ENCODE assay signal across 12 mouse cellular contexts in genomic region chr3:108212406-108212805, GRCm38 (mm10). TPM values are rescaled to one million over a fixed set of nuclear protein-coding genes. Genes with fewer than 3 reads are reported as not detected.
A peak's percentile ranks its signal among the peaks of the same experiment; 100 is the strongest.
DNase-seq lines count a peak whose midpoint lies in the region; ATAC-seq and TF ChIP-seq lines count a peak whose summit lies in the region.
"Had no signal": no experiment of that assay in that cellular context is flagged by ENCODE, and none has a peak within 500 bp of the region (broad histone marks: within the 10 kb centered on the region; RNA-seq: fewer than 3 reads in every experiment).

No protein-coding gene starts in this region.

- H3K4me2 ChIP-seq in kidney, postnatal 0 days (ENCODE audit: low read length) = no peak overlapping the region
- H3K4me2 ChIP-seq: embryonic facial prominence, embryonic 12.5 days; limb, embryonic 13.5 days had no signal

- H3K9me3 ChIP-seq in kidney, postnatal 0 days (replicated peaks; ENCODE audit: low read length) = no peaks in the 10 kb centered on the region
- H3K9me3 ChIP-seq: embryonic facial prominence, embryonic 12.5 days; limb, embryonic 13.5 days; neural tube, embryonic 12.5 days had no signal

- WGBS in cerebellum, adult 2 months = 62% methylated on average over 8 of the region's 8 CpGs
- WGBS in kidney, postnatal 0 days = 69% methylated on average over 8 of the region's 8 CpGs

- H3K4me1 ChIP-seq in cerebellum, adult 2 months (ENCODE audit: control insufficient read depth, insufficient read depth, low read length) = peaks cover 12% of the 10 kb centered on the region
- H3K4me1 ChIP-seq in cortical plate, adult 2 months (ENCODE audit: control insufficient read depth, insufficient read depth, low read length) = peaks cover 1% of the 10 kb centered on the region; the same call in 1 of the 2 replicates
- peaks cover 11% of the 10 kb centered on the region for H3K4me1 ChIP-seq in kidney, postnatal 0 days (replicated peaks; ENCODE audit: insufficient read depth, low read length)

- H3K27me3 ChIP-seq in cerebellum, adult 2 months (ENCODE audit: control insufficient read depth, insufficient read depth, low read length) = no peaks in the 10 kb centered on the region
- H3K27me3 ChIP-seq in kidney, postnatal 0 days (ENCODE audit: insufficient read depth, low read length) = no peaks in the 10 kb centered on the region
- H3K27me3 ChIP-seq: embryonic facial prominence, embryonic 12.5 days; limb, embryonic 13.5 days; neural tube, embryonic 12.5 days had no signal

- H3K27ac ChIP-seq in cerebellum, adult 2 months (ENCODE audit: insufficient read depth, low read length) = 0 out of 2 replicates have a peak overlapping the region, but pooled peaks have one; percentile 4
- peak overlapping the region; percentile 36; the same call in 1 of the 2 replicates for H3K27ac ChIP-seq in cortical plate, adult 2 months (ENCODE audit: insufficient read depth, low read length)
- H3K27ac ChIP-seq in kidney, postnatal 0 days = no peak overlapping the region
- H3K27ac ChIP-seq: embryonic facial prominence, embryonic 12.5 days; limb, embryonic 13.5 days; neural tube, embryonic 12.5 days had no signal

- no peak for TF ChIP-seq CTCF in cerebellum, adult 2 months (IDR thresholded peaks at IDR 0.05; ENCODE audit: borderline replicate concordance, insufficient read depth, low read depth, low read length)
- TF ChIP-seq CTCF in cortical plate, adult 2 months (IDR thresholded peaks at IDR 0.05; ENCODE audit: extremely low read depth, insufficient read depth, low read length) = no peak
- peak; percentile 28; the same call in 1 of the 2 replicates for TF ChIP-seq CTCF in kidney, postnatal 0 days (IDR thresholded peaks at IDR 0.05; ENCODE audit: low read depth)

- DNase-seq in kidney, adult 9 months = peak; percentile 75
- no peak for DNase-seq in kidney, postnatal 10 days
- DNase-seq in cerebellum, adult 2 months = peak; percentile 33 to 37
- peak; percentile 22 for DNase-seq in kidney, postnatal 0 days (ENCODE audit: low spot score)
- DNase-seq in right cerebral cortex, adult 18-20 months = no peak
- DNase-seq in spleen, adult 12 weeks (ENCODE audit: low spot score) = no peak
- DNase-seq: heart, adult 18-20 months; thymus, postnatal 4 days had no signal

- no peaks in the 10 kb centered on the region for H3K36me3 ChIP-seq in kidney, postnatal 0 days (ENCODE audit: insufficient read depth, low read length)

- no peak for TF ChIP-seq POLR2A in cerebellum, adult 2 months (IDR thresholded peaks at IDR 0.05; ENCODE audit: borderline replicate concordance, insufficient read depth, low read length)
- no peak for TF ChIP-seq POLR2A in cortical plate, adult 2 months (IDR thresholded peaks at IDR 0.05; ENCODE audit: extremely low read depth, insufficient read depth, low read length)

- H3K9ac ChIP-seq in kidney, postnatal 0 days (ENCODE audit: low read depth, low read length) = no peak overlapping the region
- H3K9ac ChIP-seq: embryonic facial prominence, embryonic 12.5 days; limb, embryonic 13.5 days; neural tube, embryonic 12.5 days had no signal

- H3K4me3 ChIP-seq in cerebellum, adult 2 months (replicated peaks; ENCODE audit: insufficient read depth, low read depth, low read length) = no peak overlapping the region
- H3K4me3 ChIP-seq in cortical plate, adult 2 months (ENCODE audit: insufficient read depth, low read length) = no peak overlapping the region
- H3K4me3 ChIP-seq in kidney, postnatal 0 days (replicated peaks; ENCODE audit: low read depth, low read length) = no peak overlapping the region
- H3K4me3 ChIP-seq: embryonic facial prominence, embryonic 12.5 days; limb, embryonic 13.5 days; neural tube, embryonic 12.5 days had no signal

- no peak for ATAC-seq in kidney, postnatal 0 days (replicated peaks; ENCODE audit: low FRiP score, low read depth)

RNA-seq across cellular contexts. Expression of gene Atxn7l2, which starts 1.7 kb away (rescaled TPM):
- polyA plus RNA-seq in cerebellum, adult 2 months (2012; rRNA removed) = 25.9 and 26.9 TPM in 2 replicates
- polyA plus RNA-seq in cortical plate, adult 2 months (2012; rRNA removed) = 36.5 and 43.0 TPM in 2 replicates
- polyA plus RNA-seq in kidney, postnatal 0 days (2015; fragmentation: Nextera tagmentation; extraction: Ambion mirVana) = 10.9 and 11.0 TPM in 2 replicates

RNA-seq across cellular contexts. Expression of gene Cyb561d1, which starts 11.4 kb away (rescaled TPM):
- polyA plus RNA-seq in cerebellum, adult 2 months (2012; rRNA removed) = 13.1 and 13.8 TPM in 2 replicates
- 15.0 and 16.9 TPM in 2 replicates for polyA plus RNA-seq in cortical plate, adult 2 months (2012; rRNA removed)
- polyA plus RNA-seq in kidney, postnatal 0 days (2015; fragmentation: Nextera tagmentation; extraction: Ambion mirVana) = 3.1 and 3.4 TPM in 2 replicates

RNA-seq across cellular contexts. Expression of gene Sypl2, which starts 14.0 kb away (rescaled TPM):
- polyA plus RNA-seq in cerebellum, adult 2 months (2012; rRNA removed) = 2.4 TPM in 2 replicates
- 2.1 and 2.7 TPM in 2 replicates for polyA plus RNA-seq in cortical plate, adult 2 months (2012; rRNA removed)
- 3.5 and 3.6 TPM in 2 replicates for polyA plus RNA-seq in kidney, postnatal 0 days (2015; fragmentation: Nextera tagmentation; extraction: Ambion mirVana)

RNA-seq across cellular contexts. Expression of gene Amigo1, which starts 26.3 kb away (rescaled TPM):
- polyA plus RNA-seq in cerebellum, adult 2 months (2012; rRNA removed) = 50.8 and 53.5 TPM in 2 replicates
- 43.7 and 49.2 TPM in 2 replicates for polyA plus RNA-seq in cortical plate, adult 2 months (2012; rRNA removed)
- 4.2 and 5.4 TPM in 2 replicates for polyA plus RNA-seq in kidney, postnatal 0 days (2015; fragmentation: Nextera tagmentation; extraction: Ambion mirVana)

RNA-seq across cellular contexts. Expression of gene Psma5, which starts 44.3 kb away (rescaled TPM):
- 111 and 112 TPM in 2 replicates for polyA plus RNA-seq in cerebellum, adult 2 months (2012; rRNA removed)
- 114 and 121 TPM in 2 replicates for polyA plus RNA-seq in cortical plate, adult 2 months (2012; rRNA removed)
- 254 and 255 TPM in 2 replicates for polyA plus RNA-seq in kidney, postnatal 0 days (2015; fragmentation: Nextera tagmentation; extraction: Ambion mirVana)

Comparison
In these comparisons a context has a peak if more than half of its experiments do, and no peak if none do; other contexts are left out.
1. DNase-seq: peak in kidney, adult 9 months (single experiment), cerebellum, adult 2 months (2 of 2) and kidney, postnatal 0 days (single experiment); none in kidney, postnatal 10 days (single experiment), right cerebral cortex, adult 18-20 months (single experiment) and spleen, adult 12 weeks (single experiment).